Mouse (Mus musculus): Measurements from ENCODE around the gene Stat3. TPM values are rescaled to one million over a fixed set of nuclear protein-coding genes. Genes with fewer than 3 reads are reported as not detected.

Gene Stat3
- polyA plus RNA-seq, 1 experiment from 2014 or later = 23.3 TPM

DNA sequence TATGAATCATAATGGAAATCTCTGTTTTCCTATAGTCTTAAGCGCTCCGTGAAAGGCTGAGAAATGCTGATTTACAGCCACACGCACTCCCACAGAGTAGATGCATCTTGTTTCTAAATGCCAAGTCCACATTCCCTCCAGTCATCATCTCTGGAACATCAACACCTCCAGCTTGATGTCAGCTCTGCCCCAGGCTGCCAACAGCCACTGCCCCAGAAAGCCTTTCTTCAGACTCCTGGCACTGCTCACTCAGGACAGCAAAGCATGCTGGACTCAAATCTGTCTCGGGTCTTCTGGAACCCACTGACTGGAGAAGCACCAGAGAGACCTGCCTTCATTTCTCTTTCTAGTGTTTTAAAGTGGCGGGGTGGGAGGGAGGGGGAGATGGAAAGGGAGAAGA lies 46.9 kb downstream of the Stat3 start:
- 92% methylated on average over 5 of the region's 5 CpGs for WGBS
- 0 out of 2 replicates have a peak, but pooled peaks cover 3% of the 10 kb centered on the region for H3K27me3 ChIP-seq (replicated peaks; ENCODE audit: control insufficient read depth, insufficient read depth, low read length)
- H3K27ac ChIP-seq (ENCODE audit: low read depth, low read length) = no peak overlapping the region
- no peak for ATAC-seq
- no peak overlapping the region for H3K9ac ChIP-seq (ENCODE audit: low read length)
- peaks cover 7% of the 10 kb centered on the region; the same call in 1 of the 2 replicates for H3K36me3 ChIP-seq (ENCODE audit: control insufficient read depth, insufficient read depth, low read length)
- no peak overlapping the region for H3K4me2 ChIP-seq (ENCODE audit: low read length)
- no peak overlapping the region for H3K4me3 ChIP-seq (ENCODE audit: low read depth, low read length)
- H3K4me1 ChIP-seq (ENCODE audit: control insufficient read depth, insufficient read depth, low read length) = 0 out of 2 replicates have a peak, but pooled peaks cover 3% of the 10 kb centered on the region
- DNase-seq (ENCODE audit: low spot score) = no peak
- no peaks in the 10 kb centered on the region for H3K9me3 ChIP-seq (replicated peaks; ENCODE audit: control insufficient read depth, low read length)

- Histone ChIP-seq H3K27ac (ENCODE audit: low read depth, low read length) (no peak overlapping the region), H3K9me3 (replicated peaks; ENCODE audit: control insufficient read depth, low read length) (no peaks in the 10 kb centered on the region), H3K27me3 (replicated peaks; ENCODE audit: control insufficient read depth, insufficient read depth, low read length) (0 out of 2 replicates have a peak, but pooled peaks cover 3% of the 10 kb centered on the region), H3K4me1 (ENCODE audit: control insufficient read depth, insufficient read depth, low read length) (0 out of 2 replicates have a peak, but pooled peaks cover 3% of the 10 kb centered on the region), H3K4me2 (ENCODE audit: low read length) (no peak overlapping the region), H3K4me3 (ENCODE audit: low read depth, low read length) (no peak overlapping the region), H3K9ac (ENCODE audit: low read length) (no peak overlapping the region), H3K36me3 (ENCODE audit: control insufficient read depth, insufficient read depth, low read length) (peaks cover 4% of the 10 kb centered on the region; the same call in 1 of the 2 replicates)
- DNase-seq (ENCODE audit: low spot score) (no peak), ATAC-seq (no peak)
- 75% methylated on average over 14 of the region's 15 CpGs for WGBS
These were observed 47.9 kb downstream of the Stat3 start for GRCm38 (mm10) chr11:100891256-100892123.

DNA sequence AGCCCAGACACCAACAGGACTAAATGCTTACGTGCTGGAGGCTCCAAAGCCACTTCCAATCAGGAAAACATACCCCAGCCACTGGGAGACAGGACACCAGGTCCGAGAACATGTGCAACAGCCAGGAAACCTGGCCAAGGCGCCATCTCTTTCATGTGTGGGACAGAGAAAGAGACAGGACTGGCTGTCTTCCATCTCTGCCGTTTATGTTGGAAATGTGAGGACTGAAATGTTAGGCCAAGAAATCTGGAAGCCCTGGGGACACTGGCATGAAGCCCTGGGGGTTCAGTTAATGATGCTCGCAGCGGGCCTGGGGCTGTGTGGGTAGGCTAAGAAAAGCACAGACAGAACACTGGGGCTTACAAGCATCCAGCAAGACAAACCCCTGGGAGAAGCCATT lies 48.9 kb downstream of the Stat3 start:
- ATAC-seq (no peak), DNase-seq (ENCODE audit: low spot score) (peak; percentile 64)
- WGBS = 63% methylated on average over 6 of the region's 6 CpGs
- Histone ChIP-seq H3K4me2 (ENCODE audit: low read length) (no peak overlapping the region), H3K27me3 (replicated peaks; ENCODE audit: control insufficient read depth, insufficient read depth, low read length) (0 out of 2 replicates have a peak, but pooled peaks cover 3% of the 10 kb centered on the region), H3K4me3 (ENCODE audit: low read depth, low read length) (no peak overlapping the region), H3K9me3 (replicated peaks; ENCODE audit: control insufficient read depth, low read length) (no peaks in the 10 kb centered on the region), H3K9ac (ENCODE audit: low read length) (no peak overlapping the region), H3K36me3 (ENCODE audit: control insufficient read depth, insufficient read depth, low read length) (peaks cover 4% of the 10 kb centered on the region; the same call in 1 of the 2 replicates), H3K4me1 (ENCODE audit: control insufficient read depth, insufficient read depth, low read length) (0 out of 2 replicates have a peak, but pooled peaks cover 3% of the 10 kb centered on the region), H3K27ac (ENCODE audit: low read depth, low read length) (no peak overlapping the region)

- DNase-seq (ENCODE audit: low spot score) (no peak), ATAC-seq (no peak)
- WGBS = 76% methylated on average over 10 of the region's 10 CpGs
- no peak overlapping the region for H3K9ac ChIP-seq (ENCODE audit: low read length)
- H3K4me2 ChIP-seq (ENCODE audit: low read length) = no peak overlapping the region
- H3K4me3 ChIP-seq (ENCODE audit: low read depth, low read length) = no peak overlapping the region
- no peak overlapping the region for H3K27ac ChIP-seq (ENCODE audit: low read depth, low read length)
- H3K9me3 ChIP-seq (replicated peaks; ENCODE audit: control insufficient read depth, low read length) = no peaks in the 10 kb centered on the region
- H3K36me3 ChIP-seq (ENCODE audit: control insufficient read depth, insufficient read depth, low read length) = peaks cover 4% of the 10 kb centered on the region; the same call in 1 of the 2 replicates
- H3K27me3 ChIP-seq (replicated peaks; ENCODE audit: control insufficient read depth, insufficient read depth, low read length) = no peaks in the 10 kb centered on the region
- H3K4me1 ChIP-seq (ENCODE audit: control insufficient read depth, insufficient read depth, low read length) = no peaks in the 10 kb centered on the region
These were observed 51.0 kb downstream of the Stat3 start for GRCm38 (mm10) chr11:100888348-100888820.

- no peak overlapping the region for H3K27ac ChIP-seq (ENCODE audit: low read depth, low read length)
- ATAC-seq (no peak), DNase-seq (ENCODE audit: low spot score) (no peak)
- peaks cover 4% of the 10 kb centered on the region; the same call in 1 of the 2 replicates for H3K36me3 ChIP-seq (ENCODE audit: control insufficient read depth, insufficient read depth, low read length)
- H3K9me3 ChIP-seq (replicated peaks; ENCODE audit: control insufficient read depth, low read length) = no peaks in the 10 kb centered on the region
- H3K4me1 ChIP-seq (ENCODE audit: control insufficient read depth, insufficient read depth, low read length) = no peaks in the 10 kb centered on the region
- H3K4me3 ChIP-seq (ENCODE audit: low read depth, low read length) = no peak overlapping the region
- WGBS = 84% methylated on average over 3 of the region's 3 CpGs
- H3K4me2 ChIP-seq (ENCODE audit: low read length) = no peak overlapping the region
- no peaks in the 10 kb centered on the region for H3K27me3 ChIP-seq (replicated peaks; ENCODE audit: control insufficient read depth, insufficient read depth, low read length)
- H3K9ac ChIP-seq (ENCODE audit: low read length) = no peak overlapping the region
These were observed 51.6 kb downstream of the Stat3 start for GRCm38 (mm10) chr11:100887764-100888163.

GRCm38 (mm10) chr11:100887236-100887635 lies 52.1 kb downstream of the Stat3 start:
- H3K4me3 ChIP-seq (ENCODE audit: low read depth, low read length) = no peak overlapping the region
- 81% methylated on average over 4 of the region's 4 CpGs for WGBS
- no peak for ATAC-seq
- no peaks in the 10 kb centered on the region for H3K4me1 ChIP-seq (ENCODE audit: control insufficient read depth, insufficient read depth, low read length)
- no peak for DNase-seq (ENCODE audit: low spot score)
- no peaks in the 10 kb centered on the region for H3K27me3 ChIP-seq (replicated peaks; ENCODE audit: control insufficient read depth, insufficient read depth, low read length)
- H3K36me3 ChIP-seq (ENCODE audit: control insufficient read depth, insufficient read depth, low read length) = peaks cover 4% of the 10 kb centered on the region; the same call in 1 of the 2 replicates
- no peaks in the 10 kb centered on the region for H3K9me3 ChIP-seq (replicated peaks; ENCODE audit: control insufficient read depth, low read length)
- no peak overlapping the region for H3K4me2 ChIP-seq (ENCODE audit: low read length)
- H3K9ac ChIP-seq (ENCODE audit: low read length) = no peak overlapping the region
- no peak overlapping the region for H3K27ac ChIP-seq (ENCODE audit: low read depth, low read length)

- Histone ChIP-seq H3K9me3 (replicated peaks; ENCODE audit: control insufficient read depth, low read length) (no peaks in the 10 kb centered on the region), H3K9ac (ENCODE audit: low read length) (no peak overlapping the region), H3K4me3 (ENCODE audit: low read depth, low read length) (no peak overlapping the region), H3K27me3 (replicated peaks; ENCODE audit: control insufficient read depth, insufficient read depth, low read length) (no peaks in the 10 kb centered on the region), H3K27ac (ENCODE audit: low read depth, low read length) (no peak overlapping the region), H3K4me1 (ENCODE audit: control insufficient read depth, insufficient read depth, low read length) (no peaks in the 10 kb centered on the region), H3K4me2 (ENCODE audit: low read length) (no peak overlapping the region), H3K36me3 (ENCODE audit: control insufficient read depth, insufficient read depth, low read length) (peaks cover 4% of the 10 kb centered on the region; the same call in 1 of the 2 replicates)
- no peak for ATAC-seq
- no peak for DNase-seq (ENCODE audit: low spot score)
- 77% methylated on average over 8 of the region's 8 CpGs for WGBS
These were observed 53.1 kb downstream of the Stat3 start for GRCm38 (mm10) chr11:100886188-100886740.

- H3K9ac ChIP-seq (ENCODE audit: low read length) = no peak overlapping the region
- H3K4me3 ChIP-seq (ENCODE audit: low read depth, low read length) = no peak overlapping the region
- DNase-seq (ENCODE audit: low spot score) = no peak
- no peaks in the 10 kb centered on the region for H3K4me1 ChIP-seq (ENCODE audit: control insufficient read depth, insufficient read depth, low read length)
- H3K27ac ChIP-seq (ENCODE audit: low read depth, low read length) = no peak overlapping the region
- no peaks in the 10 kb centered on the region for H3K27me3 ChIP-seq (replicated peaks; ENCODE audit: control insufficient read depth, insufficient read depth, low read length)
- no peak for ATAC-seq
- H3K9me3 ChIP-seq (replicated peaks; ENCODE audit: control insufficient read depth, low read length) = no peaks in the 10 kb centered on the region
- no peak overlapping the region for H3K4me2 ChIP-seq (ENCODE audit: low read length)
- peaks cover 4% of the 10 kb centered on the region; the same call in 1 of the 2 replicates for H3K36me3 ChIP-seq (ENCODE audit: control insufficient read depth, insufficient read depth, low read length)
These were observed 53.9 kb downstream of the Stat3 start for GRCm38 (mm10) chr11:100885472-100885871.

All from forebrain, embryonic 14.5 days (tissue).